Comparison of ENCODE assay signal across 8 mouse cellular contexts in the genomic region with DNA sequence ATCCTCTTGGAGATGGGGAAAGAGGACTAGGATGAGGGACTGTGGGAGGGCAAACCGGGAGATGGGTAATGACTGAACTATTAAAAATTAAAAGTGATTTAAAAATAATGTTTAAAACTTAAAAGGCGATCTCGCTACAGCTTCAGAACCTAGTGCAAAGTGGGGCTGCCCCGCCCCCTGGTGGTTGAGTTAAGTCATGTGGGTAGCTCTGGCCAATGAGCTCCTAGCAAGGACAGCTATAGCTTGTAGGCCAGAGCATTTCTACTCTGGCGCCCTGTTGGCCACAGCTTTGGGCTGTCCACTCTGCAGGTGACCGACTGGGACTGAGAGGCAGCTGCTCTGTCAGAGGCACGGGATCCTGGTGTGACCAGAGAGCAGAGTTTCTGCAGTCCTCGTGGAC. TPM values are rescaled to one million over a fixed set of nuclear protein-coding genes. Genes with fewer than 3 reads are reported as not detected.
A peak's percentile ranks its signal among the peaks of the same experiment; 100 is the strongest.
DNase-seq lines count a peak whose midpoint lies in the region; ATAC-seq and TF ChIP-seq lines count a peak whose summit lies in the region.

No protein-coding gene starts in this region.

- H3K36me3 ChIP-seq in embryonic facial prominence, embryonic 14.5 days (ENCODE audit: control insufficient read depth, insufficient read depth, low read length), result no peaks in the 10 kb centered on the region
- no peaks in the 10 kb centered on the region for H3K36me3 ChIP-seq in limb, embryonic 14.5 days (ENCODE audit: control insufficient read depth, insufficient read depth, low read length)
- no peaks in the 10 kb centered on the region for H3K36me3 ChIP-seq in midbrain, embryonic 16.5 days (ENCODE audit: control insufficient read depth, insufficient read depth, low read length)

- peak; percentile 79 for DNase-seq in A20 (ENCODE audit: low read depth, low spot score)
- peak; percentile 89 for DNase-seq in embryonic facial prominence, embryonic 14.5 days (ENCODE audit: low spot score)
- DNase-seq in heart, adult 9 months (ENCODE audit: low spot score in 2 of 2), result peak; percentile 80 to 81
- DNase-seq in kidney, adult 9 months, result peak; percentile 81
- peak; percentile 89 for DNase-seq in limb, embryonic 14.5 days (ENCODE audit: low spot score)
- DNase-seq in spleen, postnatal 10 days (ENCODE audit: low spot score in 2 of 2), result peak; percentile 78 to 91

- 11% methylated on average over 8 of the region's 8 CpGs for WGBS in bone marrow, adult 2 months
- 6% methylated on average over 8 of the region's 8 CpGs for WGBS in embryonic facial prominence, embryonic 14.5 days
- WGBS in limb, embryonic 14.5 days, result 6% methylated on average over 8 of the region's 8 CpGs
- 3% methylated on average over 8 of the region's 8 CpGs for WGBS in midbrain, embryonic 16.5 days

- H3K27ac ChIP-seq in bone marrow, adult 2 months (ENCODE audit: control insufficient read depth, insufficient read depth, low read depth, low read length, poor library complexity), result no peak overlapping the region
- no peak overlapping the region for H3K27ac ChIP-seq in embryonic facial prominence, embryonic 14.5 days (replicated peaks; ENCODE audit: low read depth, low read length)
- H3K27ac ChIP-seq in limb, embryonic 14.5 days (replicated peaks; ENCODE audit: low read depth, low read length), result no peak overlapping the region
- H3K27ac ChIP-seq in midbrain, embryonic 16.5 days (ENCODE audit: low read length), result no peak overlapping the region

- H3K9ac ChIP-seq in embryonic facial prominence, embryonic 14.5 days (ENCODE audit: low read depth, low read length), result peak overlapping the region; percentile 39; the same call in 1 of the 2 replicates
- peak overlapping the region; percentile 28; the same call in 1 of the 2 replicates for H3K9ac ChIP-seq in limb, embryonic 14.5 days (ENCODE audit: low read depth, low read length, severe bottlenecking)
- peak overlapping the region; percentile 61; the same call in 1 of the 2 replicates for H3K9ac ChIP-seq in midbrain, embryonic 16.5 days (ENCODE audit: low read depth, low read length)

- TF ChIP-seq POLR2A in bone marrow, adult 2 months (IDR thresholded peaks at IDR 0.05; ENCODE audit: borderline replicate concordance, control insufficient read depth, low read depth, low read length), result no peak
- no peak for TF ChIP-seq POLR2A in limb, embryonic 14.5 days (IDR thresholded peaks at IDR 0.05; ENCODE audit: borderline replicate concordance, extremely low read depth, insufficient read depth, insufficient read length)

- peak; percentile 91 for ATAC-seq in embryonic facial prominence, embryonic 14.5 days (ENCODE audit: low read depth)
- ATAC-seq in limb, embryonic 14.5 days (ENCODE audit: low FRiP score, low read depth), result peak; percentile 92
- peak; percentile 90 for ATAC-seq in midbrain, embryonic 16.5 days

- no peaks in the 10 kb centered on the region for H3K27me3 ChIP-seq in embryonic facial prominence, embryonic 14.5 days (replicated peaks; ENCODE audit: control insufficient read depth, insufficient read depth, low read length)
- H3K27me3 ChIP-seq in limb, embryonic 14.5 days (ENCODE audit: control insufficient read depth, insufficient read depth, low read length), result no peaks in the 10 kb centered on the region
- no peaks in the 10 kb centered on the region for H3K27me3 ChIP-seq in midbrain, embryonic 16.5 days (ENCODE audit: control insufficient read depth, insufficient read depth, low read depth, low read length)

- H3K4me1 ChIP-seq in bone marrow, adult 2 months (ENCODE audit: control insufficient read depth, insufficient read depth, low read length), result no peaks in the 10 kb centered on the region
- no peaks in the 10 kb centered on the region for H3K4me1 ChIP-seq in embryonic facial prominence, embryonic 14.5 days (ENCODE audit: control insufficient read depth, insufficient read depth, low read length)
- H3K4me1 ChIP-seq in limb, embryonic 14.5 days (ENCODE audit: control insufficient read depth, insufficient read depth, low read length), result no peaks in the 10 kb centered on the region
- peaks cover 2% of the 10 kb centered on the region; the same call in 1 of the 2 replicates for H3K4me1 ChIP-seq in midbrain, embryonic 16.5 days (ENCODE audit: control insufficient read depth, insufficient read depth, low read length)

- H3K9me3 ChIP-seq in embryonic facial prominence, embryonic 14.5 days (ENCODE audit: control insufficient read depth, low read length), result no peaks in the 10 kb centered on the region
- no peaks in the 10 kb centered on the region for H3K9me3 ChIP-seq in limb, embryonic 14.5 days (ENCODE audit: control insufficient read depth, low read length)
- no peaks in the 10 kb centered on the region for H3K9me3 ChIP-seq in midbrain, embryonic 16.5 days (replicated peaks; ENCODE audit: control insufficient read depth, low read length, poor library complexity, severe bottlenecking)

- H3K4me3 ChIP-seq in bone marrow, adult 2 months (replicated peaks; ENCODE audit: control insufficient read depth, low read depth, low read length), result no peak overlapping the region
- H3K4me3 ChIP-seq in embryonic facial prominence, embryonic 14.5 days (ENCODE audit: low read depth, low read length), result no peak overlapping the region
- no peak overlapping the region for H3K4me3 ChIP-seq in limb, embryonic 14.5 days (replicated peaks; ENCODE audit: low read length)
- H3K4me3 ChIP-seq in midbrain, embryonic 16.5 days (ENCODE audit: low read depth, low read length), result no peak overlapping the region

- H3K4me2 ChIP-seq in embryonic facial prominence, embryonic 14.5 days (ENCODE audit: low read depth, low read length), result peak overlapping the region; percentile 8; the same call in 1 of the 2 replicates
- H3K4me2 ChIP-seq in limb, embryonic 14.5 days (replicated peaks; ENCODE audit: low read depth, low read length, severe bottlenecking), result peak overlapping the region; percentile 21; the same call in 1 of the 2 replicates
- peak overlapping the region; percentile 47 for H3K4me2 ChIP-seq in midbrain, embryonic 16.5 days (ENCODE audit: low read length)

- peak; percentile 88 for TF ChIP-seq CTCF in bone marrow, adult 2 months (IDR thresholded peaks at IDR 0.05; ENCODE audit: control insufficient read depth, insufficient read depth, low read length)

RNA-seq across cellular contexts. Expression of a gene that starts 9.8 kb away (rescaled TPM):
- polyA plus RNA-seq in bone marrow, adult 2 months (2011; ENCODE audit: insufficient read depth, insufficient read length, low replicate concordance, missing spikeins), result 2.7 and 7.3 TPM in 2 replicates
- polyA plus RNA-seq in embryonic facial prominence, embryonic 14.5 days (2014; fragmentation: Nextera tagmentation; extraction: Ambion mirVana), result 5.1 and 6.5 TPM in 2 replicates
- 9.1 and 10.6 TPM in 2 replicates for polyA plus RNA-seq in limb, embryonic 14.5 days (2012; rRNA removed)
- 5.1 and 5.9 TPM in 2 replicates for polyA plus RNA-seq in limb, embryonic 14.5 days (2014; fragmentation: Nextera tagmentation; extraction: Ambion mirVana)
- 2.9 and 3.2 TPM in 2 replicates for polyA plus RNA-seq in midbrain, embryonic 16.5 days (2015; fragmentation: Nextera tagmentation; extraction: Ambion mirVana)

RNA-seq across cellular contexts. Expression of a gene that starts 53.9 kb away (rescaled TPM):
- 23.1 and 45.9 TPM in 2 replicates for polyA plus RNA-seq in bone marrow, adult 2 months (2011; ENCODE audit: insufficient read depth, insufficient read length, low replicate concordance, missing spikeins)
- polyA plus RNA-seq in embryonic facial prominence, embryonic 14.5 days (2014; fragmentation: Nextera tagmentation; extraction: Ambion mirVana), result 22.5 and 22.9 TPM in 2 replicates
- 18.0 and 22.0 TPM in 2 replicates for polyA plus RNA-seq in limb, embryonic 14.5 days (2012; rRNA removed)
- polyA plus RNA-seq in limb, embryonic 14.5 days (2014; fragmentation: Nextera tagmentation; extraction: Ambion mirVana), result 25.1 and 27.9 TPM in 2 replicates
- 2.1 and 2.4 TPM in 2 replicates for polyA plus RNA-seq in midbrain, embryonic 16.5 days (2015; fragmentation: Nextera tagmentation; extraction: Ambion mirVana)
